Mouse (Mus musculus) embryonic stem cell, embryonic (primary cell): ENCODE results near the gene Prpf40b.

Experiments used
- CTCF ChIA-PET, 4 experiments: fragments of 300-600 bp in 2 of 4; fragments of 350-600 bp in 2 of 4; sonication (Branson Sonifier 250); formaldehyde crosslinking; loops; one replicate each; lab custom pipeline; 2022; ENCODE audit warnings: inconsistent platforms in 2 of 4; lab: Charles Lee
- POLR2A ChIA-PET, 4 experiments: fragments of 300-600 bp in 2 of 4; fragments of 350-600 bp in 2 of 4; sonication (Branson Sonifier 250); formaldehyde crosslinking; loops; one replicate each; lab custom pipeline; 2022; ENCODE audit warnings: antibody characterized with exemption in 4 of 4, inconsistent platforms in 1 of 4; lab: Charles Lee

Prpf40b gene

GRCm38 (mm10) chr15:99332921-99333675 lies 38.2 kb downstream of the Prpf40b start:
- POLR2A ChIA-PET: interaction anchor here (0.6 to 1.4 kb wide), 10 partner anchors 11 to 303 kb away, joined by 3 to 4 read pairs (median 3); partner anchors contain the start of genes Tmbim6 (in 2 of the 4) and Tuba1c (in 1 of the 4)

GRCm38 (mm10) chr15:99333676-99334065 lies 38.8 kb downstream of the Prpf40b start:
- CTCF ChIA-PET: interaction anchor here in 3 of 4 experiments (0.6 to 2.4 kb wide), 4 partner anchors 17 to 127 kb away, joined by 3 to 8 read pairs (median 6); no protein-coding TSS in a partner anchor

More at GRCm38 (mm10) chr15:99332921-99333675, 38.2 kb downstream of the Prpf40b start:
- CTCF ChIA-PET: interaction anchor here in 3 of 4 experiments (0.6 to 2.4 kb wide), 4 partner anchors 16 to 50 kb away, joined by 4 to 8 read pairs (median 6); no protein-coding TSS in a partner anchor

GRCm38 (mm10) chr15:99334500-99334899 lies 39.6 kb downstream of the Prpf40b start:
- POLR2A ChIA-PET: interaction anchor here in 2 of 4 experiments (1.0 to 1.9 kb wide), 7 partner anchors 10 to 86 kb away, joined by 3 to 5 read pairs (median 3); partner anchors contain the start of gene Tmbim6 (in 1 of the 2)
- CTCF ChIA-PET: interaction anchor here in 2 of 4 experiments (1.9 to 2.4 kb wide), 3 partner anchors 18 to 51 kb away, joined by 5 to 8 read pairs (median 7); no protein-coding TSS in a partner anchor

More at GRCm38 (mm10) chr15:99333676-99334065, 38.8 kb downstream of the Prpf40b start:
- POLR2A ChIA-PET: interaction anchor here in 2 of 4 experiments (1.0 to 1.9 kb wide), 6 partner anchors 11 to 197 kb away, joined by 3 to 4 read pairs (median 4); partner anchors contain the start of gene Tmbim6 (in 1 of the 2)

- CTCF ChIA-PET: interaction anchor here in 2 of 4 experiments (0.6 to 1.2 kb wide), 5 partner anchors 14 to 134 kb away, joined by 3 to 5 read pairs (median 3); no protein-coding TSS in a partner anchor
- POLR2A ChIA-PET: interaction anchor here in 3 of 4 experiments (0.6 to 3.1 kb wide), 11 partner anchors 9 to 154 kb away, joined by 3 to 11 read pairs (median 3); partner anchors contain the start of gene Tmbim6 (in 1 of the 3)
Observed at GRCm38 (mm10) chr15:99335801-99336320, 41.0 kb downstream of the Prpf40b start.

- ChIA-PET CTCF (interaction anchor here in 1 of 4 experiments (0.5 kb wide), 1 partner anchor 340 kb away, joined by 3 read pairs; no protein-coding TSS in a partner anchor), POLR2A (interaction anchor here in 2 of 4 experiments (0.6 to 3.1 kb wide), 2 partner anchors 10 to 256 kb away, joined by 3 to 11 read pairs; no protein-coding TSS in a partner anchor)
Observed at GRCm38 (mm10) chr15:99338916-99339315, 44.0 kb downstream of the Prpf40b start.

- POLR2A ChIA-PET: interaction anchor here in 1 of 4 experiments (0.5 kb wide), 1 partner anchor 34 kb away, joined by 3 read pairs; no protein-coding TSS in a partner anchor
- CTCF ChIA-PET: no interaction called here
Observed at GRCm38 (mm10) chr15:99339669-99340068, 44.8 kb downstream of the Prpf40b start.

- ChIA-PET POLR2A (no interaction called here), CTCF (interaction anchor here in 2 of 4 experiments (0.6 to 1.7 kb wide), 2 partner anchors 12 to 220 kb away, joined by 4 to 9 read pairs; no protein-coding TSS in a partner anchor)
Observed at GRCm38 (mm10) chr15:99341102-99341501, 46.2 kb downstream of the Prpf40b start.

GRCm38 (mm10) chr15:99342194-99342981 lies 47.5 kb downstream of the Prpf40b start:
- CTCF ChIA-PET: interaction anchor here (0.6 to 1.5 kb wide), 6 partner anchors 9 to 77 kb away, joined by 3 read pairs; no protein-coding TSS in a partner anchor
- POLR2A ChIA-PET: interaction anchor here in 2 of 4 experiments (0.5 to 1.4 kb wide), 4 partner anchors 23 to 126 kb away, joined by 3 to 5 read pairs (median 3); no protein-coding TSS in a partner anchor

GRCm38 (mm10) chr15:99343414-99344147 lies 48.7 kb downstream of the Prpf40b start:
- POLR2A ChIA-PET: interaction anchor here in 3 of 4 experiments (0.7 to 1.8 kb wide), 11 partner anchors 8 to 73 kb away, joined by 3 to 5 read pairs (median 3); partner anchors contain the start of gene Tmbim6 (in 1 of the 3)
- CTCF ChIA-PET: interaction anchor here in 3 of 4 experiments (0.6 to 1.6 kb wide), 8 partner anchors 24 to 478 kb away, joined by 3 to 4 read pairs (median 3); no protein-coding TSS in a partner anchor

- POLR2A ChIA-PET: interaction anchor here in 3 of 4 experiments (0.7 to 1.8 kb wide), 13 partner anchors 8 to 314 kb away, joined by 3 to 5 read pairs (median 3); partner anchors contain the start of genes Tmbim6 (in 1 of the 3) and Tuba1c (in 1 of the 3)
- CTCF ChIA-PET: interaction anchor here in 3 of 4 experiments (0.6 to 1.6 kb wide), 9 partner anchors 14 to 478 kb away, joined by 3 to 4 read pairs (median 3); no protein-coding TSS in a partner anchor
Observed at GRCm38 (mm10) chr15:99344148-99344870, 49.4 kb downstream of the Prpf40b start.

- CTCF ChIA-PET: interaction anchor here in 2 of 4 experiments (0.8 to 1.6 kb wide), 4 partner anchors 15 to 351 kb away, joined by 3 to 4 read pairs (median 4); no protein-coding TSS in a partner anchor
Observed at GRCm38 (mm10) chr15:99344961-99345360, 50.1 kb downstream of the Prpf40b start.

GRCm38 (mm10) chr15:99351610-99352009 lies 56.7 kb downstream of the Prpf40b start:
- POLR2A ChIA-PET: interaction anchor here in 3 of 4 experiments (0.5 to 2.5 kb wide), 12 partner anchors 8 to 631 kb away, joined by 3 to 10 read pairs (median 3); no protein-coding TSS in a partner anchor
- CTCF ChIA-PET: interaction anchor here in 3 of 4 experiments (0.6 to 0.7 kb wide), 7 partner anchors 10 to 358 kb away, joined by 3 to 18 read pairs (median 4); no protein-coding TSS in a partner anchor

More at GRCm38 (mm10) chr15:99344961-99345360, 50.1 kb downstream of the Prpf40b start:
- POLR2A ChIA-PET: interaction anchor here in 3 of 4 experiments (0.9 to 1.8 kb wide), 9 partner anchors 9 to 315 kb away, joined by 3 to 5 read pairs (median 4); partner anchors contain the start of gene Tuba1c (in 1 of the 3)

GRCm38 (mm10) chr15:99352306-99352705 lies 57.4 kb downstream of the Prpf40b start:
- CTCF ChIA-PET: interaction anchor here in 2 of 4 experiments (0.6 kb wide), 2 partner anchors 32 to 326 kb away, joined by 3 to 5 read pairs; no protein-coding TSS in a partner anchor
- POLR2A ChIA-PET: interaction anchor here in 2 of 4 experiments (1.2 to 2.5 kb wide), 3 partner anchors 9 to 13 kb away, joined by 3 to 10 read pairs (median 5); no protein-coding TSS in a partner anchor

GRCm38 (mm10) chr15:99355660-99356059 lies 60.8 kb downstream of the Prpf40b start:
- POLR2A ChIA-PET: interaction anchor here in 2 of 4 experiments (0.6 to 1.3 kb wide), 2 partner anchors 11 to 48 kb away, joined by 3 to 4 read pairs; no protein-coding TSS in a partner anchor
- CTCF ChIA-PET: interaction anchor here in 1 of 4 experiments (0.5 to 0.6 kb wide), 2 partner anchors 28 to 29 kb away, joined by 4 to 11 read pairs; no protein-coding TSS in a partner anchor

- POLR2A ChIA-PET: interaction anchor here in 1 of 4 experiments (1.3 kb wide), 1 partner anchor 12 kb away, joined by 4 read pairs; no protein-coding TSS in a partner anchor
- CTCF ChIA-PET: interaction anchor here in 1 of 4 experiments (0.6 kb wide), 1 partner anchor 584 kb away, joined by 3 read pairs; no protein-coding TSS in a partner anchor
Observed at GRCm38 (mm10) chr15:99356462-99356861, 61.6 kb downstream of the Prpf40b start.
